Mouse (Mus musculus): ENCODE results near the gene Rmi1. TPM values are rescaled to one million over a fixed set of nuclear protein-coding genes. Genes with fewer than 3 reads are reported as not detected.
"Not testable (repeated sequence)": the region's sequence is repeated elsewhere in the genome, so short reads cannot be mapped to it uniquely, and the experiment has no call there.

Rmi1 gene
- polyA plus RNA-seq, 1 experiment from 2014 or later: 24.5 TPM

- WGBS: 7% methylated on average over 17 of the region's 17 CpGs
- not testable (repeated sequence) for ATAC-seq (ENCODE audit: insufficient number of reproducible peaks, low FRiP score, low TSS enrichment, low read depth)
Observed at GRCm38 (mm10) chr13:58403243-58403642, 1.2 kb downstream of the Rmi1 start, which contains the start of gene Hnrnpk. TSS of gene Hnrnpk (minus strand) at chr13:58403343.

DNA sequence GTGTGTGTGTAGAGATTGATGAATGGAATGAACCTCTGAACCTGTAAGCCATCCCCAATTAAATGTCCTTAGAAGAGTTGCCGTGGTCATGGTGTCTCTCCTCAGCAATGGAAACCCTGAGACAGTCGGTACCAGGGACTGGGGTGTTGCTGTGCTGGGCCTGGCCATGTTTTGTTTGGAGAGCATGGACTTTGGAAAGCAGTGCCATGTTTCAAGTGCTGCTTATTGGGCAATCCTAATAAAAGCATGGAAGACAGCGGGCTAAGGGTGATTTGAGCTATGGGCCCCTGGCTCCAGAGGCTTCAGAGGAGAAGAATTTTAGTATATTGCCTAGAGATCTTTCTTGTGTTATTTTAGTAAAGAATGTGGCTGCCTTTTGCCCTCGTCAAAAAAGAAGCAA is 9.0 kb downstream of the Rmi1 start:
- no peak for ATAC-seq (ENCODE audit: insufficient number of reproducible peaks, low FRiP score, low TSS enrichment, low read depth)
- Histone ChIP-seq H3K4me3 (no peak overlapping the region), H3K4me2 (no peak overlapping the region), H3K4me1 (no peaks in the 10 kb centered on the region), H3K36me3 (peaks cover 23% of the 10 kb centered on the region; the same call in 1 of the 2 replicates), H3K27me3 (no peaks in the 10 kb centered on the region), H3K9me3 (no peaks in the 10 kb centered on the region), H3K27ac (no peak overlapping the region), H3K9ac (no peak overlapping the region)
- 93% methylated on average over 4 of the region's 4 CpGs for WGBS

More at GRCm38 (mm10) chr13:58403243-58403642, 1.2 kb downstream of the Rmi1 start, which contains the start of gene Hnrnpk:
- Histone ChIP-seq H3K4me3 (peak within 1 kb of the TSS; percentile 86), H3K4me2 (peak within 1 kb of the TSS; percentile 48), H3K27ac (peak within 1 kb of the TSS; percentile 99), H3K9ac (peak within 1 kb of the TSS; percentile 99)
- not testable (repeated sequence) for H3K4me1 ChIP-seq, H3K36me3 ChIP-seq, H3K27me3 ChIP-seq, H3K9me3 ChIP-seq

DNA sequence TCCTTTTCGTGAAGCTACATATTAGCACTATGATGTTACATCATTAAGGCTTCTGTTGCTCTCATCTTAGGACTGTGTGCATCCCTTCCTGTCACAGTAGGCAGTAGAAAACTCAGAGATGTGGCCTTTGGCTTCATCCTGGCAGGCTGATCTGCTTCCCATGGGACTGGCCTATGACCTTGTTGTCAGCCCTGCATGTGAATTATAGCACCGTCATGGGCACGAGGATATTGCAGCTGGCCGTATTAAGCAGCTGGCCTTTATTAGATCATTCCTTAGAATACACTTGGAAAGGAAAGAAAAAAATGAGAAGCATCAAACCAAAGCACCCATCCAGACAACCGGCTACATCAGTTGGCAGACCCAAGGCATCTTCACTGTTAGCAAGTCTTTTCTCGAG is 13.3 kb downstream of the Rmi1 start:
- no peaks in the 10 kb centered on the region for H3K9me3 ChIP-seq
- no peaks in the 10 kb centered on the region for H3K27me3 ChIP-seq
- H3K9ac ChIP-seq: no peak overlapping the region
- no peaks in the 10 kb centered on the region for H3K4me1 ChIP-seq
- H3K36me3 ChIP-seq: peaks cover 17% of the 10 kb centered on the region; the same call in 1 of the 2 replicates
- H3K4me3 ChIP-seq: no peak overlapping the region
- no peak overlapping the region for H3K4me2 ChIP-seq
- ATAC-seq (ENCODE audit: insufficient number of reproducible peaks, low FRiP score, low TSS enrichment, low read depth): no peak
- WGBS: 49% methylated on average over 6 of the region's 6 CpGs
- no peak overlapping the region for H3K27ac ChIP-seq

- ATAC-seq (ENCODE audit: insufficient number of reproducible peaks, low FRiP score, low TSS enrichment, low read depth): no peak
- H3K27me3 ChIP-seq: no peaks in the 10 kb centered on the region
- 63% methylated on average over 5 of the region's 5 CpGs for WGBS
- peaks cover 16% of the 10 kb centered on the region; the same call in 1 of the 2 replicates for H3K36me3 ChIP-seq
- H3K4me3 ChIP-seq: no peak overlapping the region
- H3K4me2 ChIP-seq: no peak overlapping the region
- no peaks in the 10 kb centered on the region for H3K9me3 ChIP-seq
- H3K4me1 ChIP-seq: no peaks in the 10 kb centered on the region
- no peak overlapping the region for H3K9ac ChIP-seq
- H3K27ac ChIP-seq: no peak overlapping the region
Observed at GRCm38 (mm10) chr13:58415838-58416237, 13.8 kb downstream of the Rmi1 start.

DNA sequence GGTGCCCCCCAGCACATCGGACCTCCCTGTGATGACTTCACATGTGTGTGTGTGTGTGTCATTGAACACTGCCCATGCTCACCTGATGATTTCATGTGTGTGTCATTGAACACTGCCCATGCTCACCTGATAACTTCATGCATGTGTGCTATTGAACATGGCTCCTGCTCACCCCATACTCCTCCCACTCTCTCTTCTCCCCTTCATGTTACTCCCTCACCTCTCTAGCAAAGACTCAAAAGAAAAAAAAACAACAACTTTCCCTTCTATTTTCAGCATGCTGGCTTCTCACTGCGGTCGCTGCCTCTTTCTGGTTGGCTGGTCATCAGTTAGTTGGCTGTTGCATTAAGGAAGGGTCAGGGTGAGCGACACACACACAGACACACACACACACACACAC is 16.6 kb downstream of the Rmi1 start:
- ATAC-seq (ENCODE audit: insufficient number of reproducible peaks, low FRiP score, low TSS enrichment, low read depth): no peak
- WGBS: 89% methylated on average over 4 of the region's 4 CpGs

GRCm38 (mm10) chr13:58419266-58419665 is 17.2 kb downstream of the Rmi1 start:
- Histone ChIP-seq H3K4me3 (no peak overlapping the region), H3K27me3 (no peaks in the 10 kb centered on the region), H3K4me2 (no peak overlapping the region), H3K36me3 (no peaks in the 10 kb centered on the region), H3K9me3 (no peaks in the 10 kb centered on the region), H3K4me1 (no peaks in the 10 kb centered on the region), H3K27ac (no peak overlapping the region), H3K9ac (no peak overlapping the region)
- 94% methylated on average over 1 of the region's 1 CpGs for WGBS
- ATAC-seq (ENCODE audit: insufficient number of reproducible peaks, low FRiP score, low TSS enrichment, low read depth): no peak

More for the DNA sequence above, 16.6 kb downstream of the Rmi1 start:
- H3K9me3 ChIP-seq: no peaks in the 10 kb centered on the region
- no peaks in the 10 kb centered on the region for H3K27me3 ChIP-seq
- H3K9ac ChIP-seq: no peak overlapping the region
- H3K36me3 ChIP-seq: no peaks in the 10 kb centered on the region
- no peak overlapping the region for H3K4me2 ChIP-seq
- no peaks in the 10 kb centered on the region for H3K4me1 ChIP-seq
- H3K4me3 ChIP-seq: no peak overlapping the region
- no peak overlapping the region for H3K27ac ChIP-seq

DNA sequence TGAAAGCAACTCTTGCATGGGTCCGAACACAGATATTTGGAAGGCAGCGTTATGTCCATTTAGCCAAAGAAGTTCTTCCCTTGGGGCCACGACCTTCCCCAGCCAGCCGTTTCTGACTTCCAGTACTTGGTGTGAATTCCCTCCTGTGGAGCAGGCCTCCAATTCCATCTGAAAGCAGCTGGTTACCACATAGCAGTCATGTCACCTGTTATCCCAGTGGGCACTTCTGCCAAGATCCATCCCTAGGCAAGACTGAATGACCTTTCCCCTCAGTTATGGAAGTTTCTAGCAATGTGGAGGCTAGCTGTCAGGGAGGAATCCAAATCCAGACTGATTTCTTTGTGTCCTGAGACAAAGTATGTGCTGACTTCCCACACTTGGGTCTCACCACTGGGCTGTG is 19.0 kb downstream of the Rmi1 start:
- Histone ChIP-seq H3K36me3 (no peaks in the 10 kb centered on the region), H3K4me3 (no peak overlapping the region), H3K9ac (no peak overlapping the region), H3K27me3 (no peaks in the 10 kb centered on the region), H3K9me3 (no peaks in the 10 kb centered on the region), H3K4me2 (no peak overlapping the region), H3K4me1 (no peaks in the 10 kb centered on the region), H3K27ac (no peak overlapping the region)
- ATAC-seq (ENCODE audit: insufficient number of reproducible peaks, low FRiP score, low TSS enrichment, low read depth): no peak
- WGBS: 82% methylated on average over 4 of the region's 4 CpGs

DNA sequence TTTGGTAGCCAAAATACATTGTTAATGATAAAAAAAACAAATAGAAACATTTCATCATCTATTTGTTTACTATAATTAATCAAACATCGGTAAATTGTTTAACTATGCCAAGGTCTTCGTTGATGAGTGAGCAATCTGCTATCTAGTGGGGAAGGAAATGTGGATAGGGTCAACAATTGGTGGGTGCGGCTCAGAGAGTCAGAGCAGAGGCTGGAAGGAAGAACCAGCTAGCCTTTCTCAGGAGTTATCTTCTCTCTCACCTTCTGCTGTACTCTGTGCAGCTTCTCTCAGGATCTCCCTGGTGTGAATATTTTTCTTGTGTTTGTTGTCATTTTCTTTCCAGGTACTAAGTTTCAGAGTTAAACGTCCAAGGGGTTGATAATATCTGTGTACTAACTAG is 20.2 kb downstream of the Rmi1 start:
- H3K9me3 ChIP-seq: no peaks in the 10 kb centered on the region
- no peak for ATAC-seq (ENCODE audit: insufficient number of reproducible peaks, low FRiP score, low TSS enrichment, low read depth)
- no peaks in the 10 kb centered on the region for H3K4me1 ChIP-seq
- H3K4me3 ChIP-seq: no peak overlapping the region
- H3K36me3 ChIP-seq: no peaks in the 10 kb centered on the region
- WGBS: 85% methylated on average over 4 of the region's 4 CpGs
- H3K27me3 ChIP-seq: no peaks in the 10 kb centered on the region
- no peak overlapping the region for H3K9ac ChIP-seq
- H3K4me2 ChIP-seq: no peak overlapping the region
- H3K27ac ChIP-seq: no peak overlapping the region

DNA sequence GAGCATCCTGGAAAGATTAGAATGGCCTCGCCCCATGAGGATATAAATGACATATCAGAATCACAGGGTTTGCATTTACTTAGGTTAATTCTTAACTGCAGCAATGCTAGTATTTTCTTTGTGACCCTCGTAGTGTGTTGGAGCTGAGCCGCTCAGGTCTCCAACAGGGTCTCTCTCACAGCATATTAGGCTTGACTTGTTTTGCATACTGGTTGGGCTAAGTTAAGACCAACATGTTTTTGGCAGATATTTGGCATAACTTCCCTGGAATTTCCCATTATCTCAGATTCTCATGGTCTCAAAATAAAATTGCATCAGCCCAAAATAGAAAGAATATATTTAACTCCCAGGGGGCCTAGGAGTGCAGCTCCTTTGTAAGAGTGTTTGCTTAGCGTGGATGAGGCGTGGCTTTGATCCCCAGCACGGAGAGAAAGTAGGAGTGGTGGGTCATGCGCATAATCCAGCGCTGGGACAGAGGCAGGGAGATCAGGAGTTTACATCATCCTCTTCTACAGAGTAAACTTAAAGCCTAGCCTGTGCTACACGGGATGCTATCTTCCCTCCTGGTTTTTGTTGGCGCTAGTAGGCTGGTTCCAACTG is 21.1 kb downstream of the Rmi1 start:
- no peak overlapping the region for H3K4me2 ChIP-seq
- no peak for ATAC-seq (ENCODE audit: insufficient number of reproducible peaks, low FRiP score, low TSS enrichment, low read depth)

GRCm38 (mm10) chr13:58439716-58440115 is 37.7 kb downstream of the Rmi1 start:
- no peaks in the 10 kb centered on the region for H3K27me3 ChIP-seq
- H3K9ac ChIP-seq: no peak overlapping the region
- H3K4me1 ChIP-seq: 0 out of 2 replicates have a peak, but pooled peaks cover 5% of the 10 kb centered on the region
- H3K4me2 ChIP-seq: no peak overlapping the region
- WGBS: 60% methylated on average over 2 of the region's 2 CpGs
- no peak overlapping the region for H3K4me3 ChIP-seq
- H3K36me3 ChIP-seq: no peaks in the 10 kb centered on the region
- ATAC-seq (ENCODE audit: insufficient number of reproducible peaks, low FRiP score, low TSS enrichment, low read depth): no peak
- H3K9me3 ChIP-seq: no peaks in the 10 kb centered on the region
- H3K27ac ChIP-seq: no peak overlapping the region

More for the DNA sequence above, 21.1 kb downstream of the Rmi1 start:
- Histone ChIP-seq H3K36me3 (no peaks in the 10 kb centered on the region), H3K27me3 (no peaks in the 10 kb centered on the region), H3K4me3 (no peak overlapping the region), H3K27ac (no peak overlapping the region), H3K9me3 (no peaks in the 10 kb centered on the region), H3K4me1 (no peaks in the 10 kb centered on the region), H3K9ac (no peak overlapping the region)
- WGBS: 66% methylated on average over 10 of the region's 10 CpGs

DNA sequence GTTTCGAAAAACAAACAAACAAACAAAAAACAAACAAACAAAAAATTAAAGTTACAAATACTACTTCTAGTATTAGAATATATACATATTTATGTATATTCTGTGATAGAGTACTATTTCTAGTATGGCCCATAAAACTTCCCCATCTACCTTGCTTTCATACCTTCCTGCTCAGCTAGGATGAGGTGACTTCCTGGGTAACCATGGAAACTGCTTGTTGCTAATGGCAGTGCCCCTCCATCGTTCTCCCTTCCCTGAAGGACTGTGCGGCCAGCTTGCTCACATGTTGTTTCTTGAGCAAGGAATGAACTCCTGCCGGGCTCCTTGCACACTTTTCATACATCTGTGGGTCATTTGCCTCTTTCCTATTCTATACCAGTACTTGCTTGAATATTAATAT is 41.3 kb downstream of the Rmi1 start:
- H3K4me2 ChIP-seq: no peak overlapping the region
- H3K9ac ChIP-seq: no peak overlapping the region
- no peak overlapping the region for H3K4me3 ChIP-seq
- H3K27ac ChIP-seq: no peak overlapping the region
- no peaks in the 10 kb centered on the region for H3K36me3 ChIP-seq
- H3K27me3 ChIP-seq: no peaks in the 10 kb centered on the region
- 0 out of 2 replicates have a peak, but pooled peaks cover 5% of the 10 kb centered on the region for H3K4me1 ChIP-seq
- no peak for ATAC-seq (ENCODE audit: insufficient number of reproducible peaks, low FRiP score, low TSS enrichment, low read depth)
- WGBS: 66% methylated on average over 4 of the region's 4 CpGs
- no peaks in the 10 kb centered on the region for H3K9me3 ChIP-seq

GRCm38 (mm10) chr13:58443787-58444186 is 41.7 kb downstream of the Rmi1 start:
- Histone ChIP-seq H3K9me3 (no peaks in the 10 kb centered on the region), H3K27me3 (no peaks in the 10 kb centered on the region), H3K4me1 (0 out of 2 replicates have a peak, but pooled peaks cover 5% of the 10 kb centered on the region), H3K4me3 (no peak overlapping the region), H3K27ac (no peak overlapping the region), H3K9ac (no peak overlapping the region), H3K36me3 (no peaks in the 10 kb centered on the region), H3K4me2 (no peak overlapping the region)
- no peak for ATAC-seq (ENCODE audit: insufficient number of reproducible peaks, low FRiP score, low TSS enrichment, low read depth)
- 29% methylated on average over 7 of the region's 7 CpGs for WGBS

Measured in limb, embryonic 15.5 days (tissue).